Mouse (Mus musculus) stomach, postnatal 0 days (tissue): ENCODE data around the gene Ptpn22.

Source experiments
- CTCF ChIP-seq: IDR thresholded peaks from 2 replicates; pipeline ENCODE4 v1.5.1; 2016; ENCODE audit warnings: antibody characterized with exemption, low read depth, mild to moderate bottlenecking, moderate library complexity
- EP300 ChIP-seq: optimal IDR thresholded peaks from 2 replicates; pipeline ENCODE3; 2016; ENCODE audit warnings: antibody characterized with exemption

DNA sequence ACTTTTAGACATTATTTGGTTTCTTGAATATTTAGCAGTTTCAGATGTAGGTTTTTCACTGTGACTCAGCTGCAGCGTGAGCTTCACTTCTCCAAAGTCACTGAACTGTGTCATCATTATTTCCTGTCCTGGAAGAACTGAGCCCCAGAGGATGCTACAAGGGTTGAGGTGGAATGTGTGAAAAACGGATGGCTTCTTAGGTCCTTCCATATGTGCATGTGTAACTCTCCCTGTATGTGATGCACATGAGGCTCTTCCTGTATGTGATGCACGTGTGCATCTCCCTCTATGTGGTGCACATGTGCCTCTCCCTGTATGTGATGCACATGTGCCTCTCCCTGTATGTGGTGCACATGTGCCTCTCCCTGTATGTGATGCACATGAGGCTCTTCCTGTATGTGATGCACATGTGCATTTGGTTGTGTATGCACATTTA, 13.1 kb downstream of the Ptpn22 start:
- no peak for TF ChIP-seq CTCF
- TF ChIP-seq EP300 = no peak
